In the genomic region with DNA sequence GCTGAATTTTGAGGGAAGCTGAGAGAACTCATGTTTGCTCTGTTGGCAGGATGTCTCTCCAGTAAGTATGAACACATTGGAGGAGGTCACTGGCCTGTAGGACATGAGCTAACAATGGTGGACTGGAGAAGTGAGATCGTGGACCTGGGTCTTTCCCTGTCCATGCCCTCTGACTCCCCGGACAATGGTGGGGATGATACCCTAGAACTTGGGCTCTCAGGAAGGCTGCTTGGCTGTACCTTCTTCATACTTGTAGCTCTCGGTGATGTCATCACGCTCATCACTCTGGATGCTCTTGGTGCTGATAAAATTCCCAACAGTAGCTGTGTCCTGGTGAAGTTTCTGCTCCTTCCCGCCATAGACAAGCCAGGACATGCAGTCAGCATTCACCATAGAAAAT, we compare ENCODE assay signal across 46 mouse cellular contexts. TPM values are rescaled to one million over a fixed set of nuclear protein-coding genes. Genes with fewer than 3 reads are reported as not detected.
"Had no signal": no experiment of that assay in that cellular context is flagged by ENCODE, and none has a peak within 500 bp of the region (broad histone marks: within the 10 kb centered on the region; RNA-seq: fewer than 3 reads in every experiment).

No protein-coding gene starts in this region.

- H3K27ac ChIP-seq: limb, embryonic 10.5 days; limb, embryonic 12.5 days; limb, embryonic 13.5 days; limb, embryonic 15.5 days; liver, embryonic 12.5 days; liver, embryonic 13.5 days; liver, embryonic 14.5 days; liver, embryonic 15.5 days; lung, embryonic 15.5 days; macrophage; midbrain, embryonic 10.5 days; midbrain, embryonic 12.5 days; midbrain, embryonic 13.5 days; midbrain, embryonic 15.5 days; neural tube, embryonic 12.5 days had no signal

- ATAC-seq: liver, embryonic 12.5 days; liver, postnatal 0 days; lung, postnatal 0 days; midbrain, embryonic 13.5 days; midbrain, embryonic 15.5 days; midbrain, embryonic 16.5 days had no signal

- H3K4me3 ChIP-seq: limb, embryonic 10.5 days; limb, embryonic 12.5 days; limb, embryonic 13.5 days; limb, embryonic 15.5 days; liver, embryonic 12.5 days; liver, embryonic 13.5 days; liver, embryonic 15.5 days; lung, embryonic 15.5 days; megakaryocyte, embryonic 14.5 days; midbrain, embryonic 10.5 days; midbrain, embryonic 12.5 days; midbrain, embryonic 13.5 days; midbrain, embryonic 15.5 days; myocyte; neural tube, embryonic 12.5 days had no signal

- H3K9me3 ChIP-seq: limb, embryonic 10.5 days; limb, embryonic 12.5 days; limb, embryonic 13.5 days; limb, embryonic 15.5 days; liver, embryonic 12.5 days; liver, embryonic 13.5 days; liver, embryonic 15.5 days; lung, embryonic 15.5 days; midbrain, embryonic 10.5 days; midbrain, embryonic 12.5 days; midbrain, embryonic 13.5 days; midbrain, embryonic 15.5 days; neural tube, embryonic 12.5 days had no signal

- H3K36me3 ChIP-seq: limb, embryonic 10.5 days; limb, embryonic 12.5 days; limb, embryonic 13.5 days; limb, embryonic 15.5 days; liver, embryonic 12.5 days; liver, embryonic 13.5 days; liver, embryonic 15.5 days; lung, embryonic 15.5 days; midbrain, embryonic 10.5 days; midbrain, embryonic 12.5 days; midbrain, embryonic 13.5 days; midbrain, embryonic 15.5 days; neural tube, embryonic 12.5 days had no signal

- H3K27me3 ChIP-seq: limb, embryonic 12.5 days; limb, embryonic 13.5 days; limb, embryonic 15.5 days; lung, embryonic 15.5 days; midbrain, embryonic 12.5 days; midbrain, embryonic 13.5 days; midbrain, embryonic 15.5 days; neural tube, embryonic 12.5 days had no signal

- H3K4me1 ChIP-seq: limb, embryonic 10.5 days; limb, embryonic 12.5 days; limb, embryonic 13.5 days; limb, embryonic 15.5 days; lung, embryonic 15.5 days; midbrain, embryonic 10.5 days; midbrain, embryonic 12.5 days; midbrain, embryonic 13.5 days; midbrain, embryonic 15.5 days; neural tube, embryonic 12.5 days had no signal

- DNase-seq: left cerebral cortex, postnatal 4 days; liver; liver, embryonic 13.5 days; liver, postnatal 0 days; lung, adult 18-20 months; lung, adult 2 months; lung, embryonic 14.5 days; lung, postnatal 10 days; lung, postnatal 14 days; lung, postnatal 36 days; lung, postnatal 4 days; midbrain, embryonic 14.5 days had no signal

- H3K4me2 ChIP-seq: limb, embryonic 12.5 days; limb, embryonic 13.5 days; limb, embryonic 15.5 days; liver, embryonic 11.5 days; liver, embryonic 12.5 days; liver, embryonic 13.5 days; liver, embryonic 15.5 days; lung, embryonic 14.5 days; lung, embryonic 15.5 days; midbrain, embryonic 11.5 days; midbrain, embryonic 12.5 days; midbrain, embryonic 13.5 days; midbrain, embryonic 15.5 days; neural tube, embryonic 12.5 days had no signal

- H3K9ac ChIP-seq: limb, embryonic 12.5 days; limb, embryonic 13.5 days; limb, embryonic 15.5 days; liver, embryonic 12.5 days; liver, embryonic 13.5 days; liver, embryonic 14.5 days; liver, embryonic 15.5 days; liver, postnatal 0 days; lung, embryonic 14.5 days; lung, embryonic 15.5 days; midbrain, embryonic 12.5 days; midbrain, embryonic 13.5 days; midbrain, embryonic 15.5 days; neural tube, embryonic 12.5 days had no signal

RNA-seq across cellular contexts. Expression of gene Epb42, which starts 15.3 kb away (rescaled TPM):
- total RNA-seq: left cerebral cortex, postnatal 10 days; left cerebral cortex, postnatal 25 days; left cerebral cortex, postnatal 36 days; left cerebral cortex, postnatal 4 days; liver, adult 2 months; midbrain, postnatal 0 days had no signal
- polyA plus RNA-seq: macrophage, myocyte had no signal

RNA-seq across cellular contexts. Expression of gene Tgm5, which starts 33.5 kb away (rescaled TPM):
- total RNA-seq: left cerebral cortex, postnatal 10 days; left cerebral cortex, postnatal 14 days; left cerebral cortex, postnatal 25 days; left cerebral cortex, postnatal 36 days; liver, adult 2 months; megakaryocyte progenitor cell, adult 5-6 weeks; megakaryocyte, adult 5-6 weeks; megakaryocyte-erythroid progenitor cell, adult 5-6 weeks; monocyte, adult 5-6 weeks had no signal
- polyA plus RNA-seq: limb, embryonic 10.5 days; limb, embryonic 11.5 days; limb, embryonic 12.5 days; limb, embryonic 13.5 days; liver, adult 2 months; liver, embryonic 13.5 days; liver, embryonic 14.5 days; liver, embryonic 15.5 days; liver, embryonic 16.5 days; liver, postnatal 0 days; lung, embryonic 14.5 days; macrophage; midbrain, embryonic 10.5 days; midbrain, embryonic 11.5 days; midbrain, embryonic 12.5 days; midbrain, embryonic 13.5 days; midbrain, embryonic 14.5 days; midbrain, embryonic 15.5 days had no signal

RNA-seq across cellular contexts. Expression of gene Tgm7, which starts 57.4 kb away (rescaled TPM):
- total RNA-seq: left cerebral cortex, postnatal 10 days; left cerebral cortex, postnatal 4 days; megakaryocyte progenitor cell, adult 5-6 weeks; megakaryocyte, adult 5-6 weeks; megakaryocyte-erythroid progenitor cell, adult 5-6 weeks; midbrain, postnatal 0 days; monocyte, adult 5-6 weeks had no signal
- polyA plus RNA-seq: limb, embryonic 10.5 days; limb, embryonic 11.5 days; limb, embryonic 12.5 days; limb, embryonic 13.5 days; limb, embryonic 15.5 days; liver, adult 2 months; liver, embryonic 11.5 days; liver, embryonic 12.5 days; liver, embryonic 13.5 days; liver, embryonic 14.5 days; liver, embryonic 15.5 days; liver, embryonic 16.5 days; liver, postnatal 0 days; lung, adult 2 months; lung, embryonic 14.5 days; lung, embryonic 16.5 days; lung, postnatal 0 days; macrophage; midbrain, embryonic 10.5 days; midbrain, embryonic 11.5 days; midbrain, embryonic 12.5 days; midbrain, embryonic 13.5 days; midbrain, embryonic 14.5 days; midbrain, embryonic 15.5 days; midbrain, embryonic 16.5 days; midbrain, postnatal 0 days; myocyte; neural tube, embryonic 11.5 days; neural tube, embryonic 12.5 days had no signal
